Mouse (Mus musculus) cerebellum, postnatal 36 days (tissue): ENCODE results near the gene Nt5dc2.

Experiments
- DNase-seq, 2 experiments: peaks; one replicate each; pipeline ENCODE4 v3.0.0; 2021 to 2022; ENCODE audit warnings: mixed read lengths in 2 of 2

Nt5dc2 gene

DNA sequence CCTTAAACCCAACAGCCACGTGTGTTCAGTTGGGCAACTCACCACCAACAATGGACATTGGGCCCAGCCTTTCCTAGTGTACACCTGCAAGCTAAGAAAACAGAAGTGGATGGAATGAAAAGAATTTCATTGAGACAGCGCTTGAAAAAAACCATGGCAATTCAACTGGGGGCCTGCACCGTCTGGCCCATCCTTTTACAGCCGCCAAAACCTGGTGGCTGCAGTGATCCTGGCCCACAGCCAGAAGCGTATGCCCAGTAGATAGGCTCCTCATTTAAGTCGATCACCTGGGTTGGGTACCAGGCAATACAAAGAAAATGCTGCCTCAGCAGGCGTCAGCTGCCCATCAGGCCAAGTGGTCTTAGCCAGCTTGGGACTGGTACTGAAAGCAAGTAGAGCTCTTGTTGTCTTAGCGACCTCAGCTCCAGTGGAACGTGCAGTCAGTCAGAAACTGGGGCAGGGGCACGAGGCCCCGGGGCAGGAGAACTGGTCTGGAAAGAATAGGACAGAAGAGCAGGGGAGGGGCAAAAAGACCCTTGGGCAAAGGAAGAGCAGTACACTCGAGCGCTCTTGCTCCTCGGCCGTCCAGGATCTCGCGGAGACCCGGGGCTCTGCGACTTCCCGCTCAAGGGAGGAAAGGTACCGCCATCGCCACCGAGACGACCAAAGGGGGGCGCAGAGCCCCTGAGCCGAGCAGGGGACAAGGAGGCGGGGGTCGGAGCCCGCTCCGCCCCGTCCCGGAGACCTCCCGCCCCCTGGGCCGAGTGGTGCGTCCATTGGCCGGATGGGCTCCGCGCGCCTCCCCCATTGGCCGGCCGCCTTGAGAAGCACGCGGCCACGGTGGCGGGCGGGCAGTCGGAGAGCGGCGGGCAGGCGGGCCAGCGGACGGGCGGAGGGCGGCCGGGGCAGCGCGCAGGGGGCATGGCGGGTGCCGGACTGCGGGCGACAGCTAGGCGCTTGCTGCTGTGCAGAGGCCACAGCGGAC lies at the start of gene Nt5dc2:
Nt5dc2 (plus strand) TSS at position 818 of the 985 bp plus-strand sequence.
- DNase-seq, result peak; percentile 53 to 71

DNA sequence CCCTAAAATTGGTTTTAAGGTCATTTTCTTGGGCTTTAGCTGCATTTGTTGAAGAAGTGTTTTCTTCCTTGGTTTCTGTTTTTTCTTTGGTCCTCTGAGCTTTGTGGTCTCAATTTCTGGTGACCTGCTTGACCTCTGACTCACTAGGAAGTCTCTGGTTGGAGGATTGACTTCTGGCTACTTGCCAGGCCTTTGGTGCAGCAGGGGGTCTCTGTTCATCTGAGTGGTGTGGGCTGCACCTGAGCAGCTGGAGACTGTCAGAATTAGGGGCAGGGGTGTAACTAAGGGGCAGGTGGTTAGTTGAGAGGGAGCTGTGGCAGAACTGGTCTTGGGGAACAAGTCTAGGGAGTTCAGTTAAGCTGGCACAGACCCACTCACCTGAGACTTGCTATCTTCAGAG lies 49.7 kb upstream of the Nt5dc2 start:
- DNase-seq, result no peak

DNA sequence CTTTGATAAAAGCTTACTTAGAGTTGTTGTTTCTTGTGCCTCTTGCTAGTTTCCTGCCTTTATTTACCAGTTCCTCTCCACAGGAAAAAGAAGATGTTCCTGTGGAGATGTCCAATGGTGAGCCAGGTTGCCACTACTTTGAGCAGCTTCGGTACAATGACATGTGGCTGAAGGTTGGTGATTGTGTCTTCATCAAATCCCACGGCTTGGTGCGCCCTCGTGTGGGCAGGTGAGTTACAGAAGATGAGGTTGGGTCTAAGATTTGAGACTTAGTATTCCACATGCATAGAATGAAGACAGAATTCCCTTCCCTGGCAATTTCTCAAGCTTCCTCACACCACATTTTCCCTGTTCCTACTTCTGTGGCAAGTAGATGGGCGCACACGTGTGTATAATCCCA lies 43.4 kb upstream of the Nt5dc2 start:
- no peak for DNase-seq

DNA sequence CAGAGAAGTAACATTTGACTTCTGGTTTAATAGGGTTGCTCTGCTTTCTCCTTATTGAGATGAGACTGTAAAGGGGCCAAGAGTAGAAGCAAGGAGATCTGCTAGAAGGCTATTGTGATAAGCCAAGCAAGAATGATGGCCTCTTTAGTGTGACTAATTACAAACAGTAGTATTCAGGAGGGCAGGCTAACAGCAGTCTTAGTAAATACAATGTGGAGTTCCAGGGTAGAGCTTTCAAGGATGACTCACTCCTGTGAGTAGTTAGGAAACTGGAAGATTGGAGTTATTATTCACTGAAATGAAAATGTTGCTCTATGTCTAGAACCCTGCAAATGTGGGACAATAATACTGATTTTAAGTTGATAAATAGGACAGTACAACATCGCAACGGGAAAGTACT lies 42.3 kb upstream of the Nt5dc2 start:
- DNase-seq, result no peak

DNA sequence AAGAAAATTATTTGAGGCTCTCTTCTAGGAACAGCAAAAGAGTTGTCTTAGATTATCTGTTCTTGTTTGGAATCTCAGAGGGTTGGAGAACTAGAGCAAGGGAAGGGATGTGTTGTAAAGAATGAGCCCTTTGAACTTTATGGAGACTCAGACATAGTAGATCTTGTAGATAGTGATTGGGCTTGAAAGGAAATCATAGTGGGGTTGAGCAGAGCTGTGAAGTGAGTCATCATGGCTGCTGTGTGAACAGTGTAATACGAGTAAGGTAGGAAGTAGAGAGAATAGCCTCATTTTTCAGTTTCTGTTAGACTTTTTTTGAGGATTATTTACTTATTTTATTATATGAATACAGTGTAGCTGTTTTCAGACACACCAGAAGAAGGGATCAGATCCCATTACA lies 40.9 kb upstream of the Nt5dc2 start:
- DNase-seq, result no peak

DNA sequence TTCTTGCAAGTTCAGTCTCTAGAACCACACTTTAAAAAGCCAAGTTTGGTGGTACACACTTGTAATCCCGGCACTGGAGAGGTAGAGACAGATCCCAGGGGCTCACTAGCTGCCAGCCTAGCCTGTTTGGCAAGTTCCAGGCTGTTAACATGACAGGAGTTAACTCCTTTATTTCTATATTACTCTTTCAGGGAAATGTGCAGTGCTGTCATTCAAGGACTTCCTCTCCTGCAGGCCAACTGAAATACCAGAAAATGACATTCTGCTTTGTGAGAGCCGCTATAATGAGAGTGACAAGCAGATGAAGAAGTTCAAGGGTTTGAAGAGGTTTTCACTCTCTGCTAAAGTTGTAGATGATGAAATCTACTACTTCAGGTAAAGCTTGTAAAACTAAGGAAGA lies 25.7 kb upstream of the Nt5dc2 start:
- no peak for DNase-seq

DNA sequence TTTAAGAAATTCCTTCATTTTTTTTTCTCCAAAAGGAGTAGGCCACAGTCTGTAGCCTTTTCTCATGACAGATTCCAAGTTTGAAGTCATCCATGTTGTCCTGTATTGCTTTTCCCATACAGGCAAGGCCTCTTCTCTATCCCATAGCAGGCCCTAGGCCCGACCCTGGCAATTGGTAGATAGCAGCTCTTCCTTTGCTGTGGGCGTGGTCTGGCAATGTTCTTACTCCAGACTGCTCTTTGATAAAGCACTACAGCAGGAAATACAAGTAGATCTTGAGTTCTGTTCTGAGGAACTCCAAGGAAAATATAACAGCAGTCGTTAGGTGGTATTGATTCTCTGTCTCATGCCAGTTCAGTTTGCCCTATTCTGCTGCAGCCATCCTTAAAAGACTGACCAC lies 20.2 kb upstream of the Nt5dc2 start:
- no peak for DNase-seq

DNA sequence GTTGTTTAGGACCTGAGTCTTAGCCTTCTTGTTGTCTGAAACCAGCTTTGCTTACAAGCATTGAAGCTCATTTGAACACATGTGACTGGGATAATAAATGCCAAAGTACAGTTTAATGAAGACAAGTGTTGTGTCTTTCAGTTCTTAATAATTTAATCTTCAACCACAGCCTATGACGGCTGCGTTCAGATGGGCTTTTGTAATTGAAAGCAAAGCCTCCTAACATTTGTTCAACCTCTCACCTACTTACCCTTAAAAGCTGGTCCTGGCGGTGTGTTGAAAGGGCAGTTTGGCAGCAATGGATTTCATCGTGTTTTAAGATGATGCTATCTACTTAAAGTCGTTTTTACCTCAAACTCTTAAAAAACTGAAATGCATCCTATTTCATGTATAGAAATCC lies 18.7 kb upstream of the Nt5dc2 start:
- DNase-seq, result no peak

DNA sequence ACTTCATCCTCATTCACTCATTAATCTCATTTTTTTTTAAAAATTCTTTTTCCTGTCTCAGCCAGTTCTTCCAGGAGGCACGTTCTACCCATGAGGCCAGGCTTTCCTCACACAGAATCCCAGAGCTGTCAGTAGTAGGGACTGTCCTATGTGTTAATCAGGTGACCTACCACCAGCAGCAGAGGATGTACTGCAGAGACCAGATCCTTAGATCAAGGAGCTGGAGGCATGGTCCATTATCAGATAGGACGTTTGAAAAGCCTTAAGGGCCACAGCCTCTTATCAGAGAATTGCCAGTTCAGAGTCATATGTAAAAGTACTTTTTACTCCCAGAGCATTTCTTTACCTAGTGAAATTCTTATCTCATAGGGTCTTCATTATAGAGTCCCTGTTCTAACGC lies 16.8 kb upstream of the Nt5dc2 start:
- DNase-seq, result no peak

DNA sequence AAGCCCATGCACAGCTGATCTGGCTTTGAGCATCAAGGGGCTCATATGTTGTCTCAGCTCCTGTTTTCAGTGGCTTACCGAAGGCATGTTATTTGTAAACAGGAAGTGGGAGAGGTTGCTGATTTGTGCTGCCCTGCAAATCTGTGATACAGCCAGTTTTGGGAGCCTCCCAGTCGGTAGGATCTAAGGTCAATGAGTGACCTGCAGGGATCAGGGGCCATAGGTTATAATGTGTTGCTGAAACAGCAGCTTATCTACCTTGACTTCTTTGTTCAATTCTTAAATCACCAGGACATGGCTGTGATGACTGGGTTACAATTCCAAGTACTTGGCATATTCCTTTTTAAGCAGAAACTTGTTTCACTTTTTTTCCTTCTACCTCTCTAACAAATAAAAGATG lies 15.3 kb upstream of the Nt5dc2 start:
- no peak for DNase-seq

DNA sequence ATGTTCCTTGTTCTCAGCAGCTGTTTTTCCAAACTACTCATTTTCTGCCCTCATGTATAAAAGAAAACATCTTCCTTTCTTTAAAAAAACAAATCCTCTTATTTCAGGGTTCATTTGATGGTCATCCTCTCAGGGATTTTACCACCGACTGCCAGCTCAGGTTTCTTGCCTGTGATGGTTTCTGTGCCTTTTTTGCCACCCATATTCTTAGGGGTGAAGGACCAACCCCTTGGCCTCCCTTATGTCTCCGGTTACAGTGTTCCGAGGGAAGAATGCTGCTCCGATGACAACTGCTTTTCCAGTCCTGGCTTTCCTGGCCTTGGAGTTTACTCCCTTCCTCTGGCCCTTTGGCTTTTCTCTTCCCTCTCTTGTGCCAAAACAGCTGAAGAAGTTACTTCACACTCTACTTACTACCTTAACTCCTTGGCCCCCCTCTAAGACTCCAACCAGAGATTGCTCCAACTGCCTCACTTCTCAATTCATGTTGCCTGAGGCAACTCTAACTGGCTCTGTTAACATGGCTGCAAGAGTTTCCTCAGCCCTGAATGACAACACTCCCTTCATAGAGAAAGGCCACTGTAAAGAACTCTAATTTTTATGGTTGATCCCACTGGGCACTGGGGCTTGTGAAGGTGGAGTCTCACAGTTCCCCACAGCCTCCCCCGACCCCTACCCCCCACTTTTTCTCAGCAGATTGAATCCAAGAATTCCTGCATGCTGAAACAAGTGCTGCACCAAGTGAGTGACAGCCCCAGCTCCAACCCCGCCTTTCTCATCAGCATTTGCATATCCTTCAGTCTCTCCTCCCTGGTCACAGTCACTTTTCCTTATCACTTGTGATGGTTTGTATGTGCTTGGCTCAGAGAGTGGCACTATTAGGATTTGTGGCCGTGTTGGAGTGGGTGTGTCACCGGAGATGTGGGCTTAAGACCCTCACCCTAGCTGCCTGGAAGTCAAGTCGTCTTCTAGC lies 5.5 kb upstream of the Nt5dc2 start:
- no peak for DNase-seq

DNA sequence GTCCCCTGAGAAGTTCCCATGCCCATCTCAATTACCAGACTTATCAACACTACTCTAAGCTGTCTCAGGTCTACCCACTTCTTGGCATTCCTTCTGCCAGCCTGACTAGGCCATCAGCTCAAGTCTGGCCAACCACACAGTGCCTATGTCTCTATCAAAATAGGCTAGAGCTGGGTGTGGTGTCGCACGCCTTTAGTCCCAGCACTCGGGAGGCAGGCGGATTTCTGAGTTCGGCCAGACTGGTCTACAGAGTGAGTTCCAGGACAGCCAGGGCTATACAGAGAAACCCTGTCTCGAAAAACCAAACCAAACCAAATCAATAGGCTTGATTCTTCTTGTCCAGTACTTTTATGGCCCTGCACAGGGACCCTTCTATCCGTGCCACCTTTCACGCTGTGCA lies 4.0 kb upstream of the Nt5dc2 start:
- no peak for DNase-seq

DNA sequence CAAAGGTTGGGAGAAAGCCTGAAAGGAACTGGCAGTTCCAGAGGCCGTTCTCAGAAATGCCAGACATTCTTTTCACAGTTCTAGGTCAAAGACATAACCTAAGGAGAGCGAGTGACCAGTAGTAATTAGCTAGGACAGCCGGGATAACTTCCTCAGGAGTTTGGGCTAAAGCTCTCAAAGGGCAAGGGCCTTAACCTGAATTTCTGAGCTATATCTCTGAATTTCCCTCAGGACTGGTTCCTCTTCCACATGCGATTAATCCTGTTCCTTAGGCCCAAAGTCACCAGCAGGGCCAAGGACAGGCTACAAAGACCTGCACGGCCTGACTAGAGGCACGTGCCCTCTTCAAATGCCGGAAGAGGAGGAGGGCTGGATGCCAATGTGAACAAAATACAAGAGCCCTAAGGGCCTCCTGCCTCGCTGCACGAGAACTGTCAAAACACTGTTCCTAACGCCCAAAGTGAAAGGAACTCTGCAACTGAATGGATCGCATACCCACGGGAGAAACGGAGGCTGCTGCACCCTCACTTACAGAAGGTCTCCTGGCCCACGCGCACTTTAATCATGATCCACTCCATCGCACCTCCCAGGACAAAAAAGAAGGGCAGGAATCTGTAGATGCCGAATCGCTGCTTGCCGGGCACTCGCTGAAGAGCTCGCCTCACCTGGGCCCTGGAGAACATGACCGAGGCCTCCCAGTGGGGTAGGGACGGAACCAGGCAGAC lies 2.6 kb upstream of the Nt5dc2 start:
- no peak for DNase-seq

DNA sequence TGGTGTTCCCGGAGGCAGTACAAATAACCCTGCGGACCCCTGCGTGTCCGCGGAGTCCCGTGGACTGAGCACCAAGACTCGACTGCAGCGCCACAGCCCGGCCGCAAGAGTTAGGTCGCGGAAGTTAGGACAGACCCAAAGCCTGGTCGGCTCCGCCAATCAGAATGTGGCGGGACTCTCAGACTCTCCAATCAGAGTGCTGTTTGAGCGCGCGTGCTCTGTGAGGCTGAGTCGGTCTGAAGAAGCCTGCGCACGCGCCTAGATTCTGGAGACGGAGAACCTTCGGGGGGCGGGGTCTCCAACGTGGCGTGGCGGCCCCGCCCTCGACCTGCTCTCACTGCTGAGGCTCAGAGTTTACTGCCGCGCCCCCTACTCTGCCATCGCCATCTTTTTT lies 2.0 kb upstream of the Nt5dc2 start, which contains the start of gene Smim4:
Smim4 (minus strand) TSS at position 131 of the 394 bp plus-strand sequence.
- DNase-seq, result peak; percentile 95

DNA sequence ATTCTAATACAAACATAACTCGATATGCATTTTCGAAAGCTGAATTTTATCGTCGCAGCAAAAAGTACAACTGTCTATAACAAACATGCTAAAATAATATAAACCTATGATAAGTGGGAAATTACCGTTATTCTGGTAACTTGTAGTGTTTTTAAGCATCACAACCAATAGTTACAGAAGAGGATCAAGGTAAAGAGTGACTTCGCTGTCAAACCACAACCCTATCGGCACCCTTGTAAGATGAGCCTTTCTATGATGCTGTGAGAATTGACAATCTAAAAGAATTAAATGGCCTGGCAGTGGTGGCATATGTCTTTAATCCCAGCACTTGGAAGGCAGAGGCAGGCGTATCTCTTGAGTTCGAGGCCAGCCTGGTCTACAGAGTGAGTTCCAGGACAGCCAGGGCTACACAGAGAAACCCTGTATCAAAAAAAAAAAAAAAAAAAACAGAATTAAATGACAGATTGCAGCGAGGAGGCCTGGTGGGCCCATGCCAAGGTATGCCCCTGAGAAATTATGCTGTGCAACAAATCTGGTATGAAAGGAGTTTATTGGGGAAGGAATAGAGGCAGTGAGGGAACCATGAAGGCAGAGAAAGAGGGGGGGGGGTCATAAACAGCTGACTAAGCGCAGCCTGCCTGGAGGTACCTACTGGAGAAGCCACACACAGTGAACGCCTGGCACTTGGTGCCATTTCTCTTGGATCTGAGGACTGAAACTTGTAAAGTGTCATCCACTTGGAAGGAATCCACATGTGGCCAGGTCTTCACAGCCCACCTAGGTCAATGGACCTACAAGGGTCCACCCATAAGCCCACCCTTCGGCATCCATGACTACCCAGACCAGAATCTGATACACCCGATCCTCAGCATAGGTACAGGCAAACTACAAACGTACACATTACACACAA lies 1.3 kb upstream of the Nt5dc2 start:
- DNase-seq, result no peak

DNA sequence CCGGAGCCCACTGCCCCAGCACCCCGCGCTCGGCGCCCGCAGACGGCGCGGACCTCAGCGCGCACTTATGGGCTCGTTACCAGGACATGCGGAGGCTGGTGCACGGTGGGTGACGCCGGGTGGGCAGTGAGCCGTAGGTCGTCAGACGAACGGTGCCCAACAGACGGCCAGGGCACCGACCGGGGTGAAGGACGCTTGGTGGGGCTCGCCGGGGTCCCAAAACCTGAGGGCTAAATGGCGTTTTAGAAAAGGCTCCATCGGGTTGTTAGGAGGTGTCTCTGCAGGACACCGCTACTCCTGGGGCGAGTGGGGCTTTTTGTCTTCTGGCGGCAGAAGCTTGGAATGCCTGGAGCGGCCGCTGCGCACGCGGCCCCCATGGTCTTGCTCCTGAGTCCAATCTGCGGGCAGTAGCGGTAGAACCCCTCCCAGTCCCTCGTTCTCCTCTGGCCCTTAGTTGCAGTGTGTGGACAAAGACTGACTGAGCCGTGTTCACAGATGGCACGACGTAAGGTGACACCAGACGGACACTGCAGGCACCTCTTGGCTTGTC lies 494 bp downstream of the Nt5dc2 start:
- DNase-seq, result no peak

DNA sequence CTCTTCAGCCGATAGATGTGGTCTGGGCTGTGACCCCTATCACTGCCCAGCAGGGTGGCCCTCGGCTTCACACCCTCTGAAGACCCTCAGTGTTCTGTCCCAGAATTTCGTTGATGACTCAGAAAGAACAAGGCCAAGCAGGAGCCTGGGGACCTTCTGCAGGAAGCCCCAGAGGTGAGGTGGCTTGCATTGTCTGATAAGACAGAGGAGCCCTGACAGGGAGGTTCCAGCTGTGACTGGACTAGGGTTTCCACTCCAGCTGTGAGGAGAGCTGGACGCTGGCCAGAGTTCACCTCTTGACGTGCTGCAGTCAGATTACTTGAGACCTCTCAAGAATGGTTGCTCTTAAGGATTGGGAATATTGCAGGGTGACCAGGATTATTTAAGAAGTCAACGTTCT lies 1.2 kb downstream of the Nt5dc2 start:
- no peak for DNase-seq

DNA sequence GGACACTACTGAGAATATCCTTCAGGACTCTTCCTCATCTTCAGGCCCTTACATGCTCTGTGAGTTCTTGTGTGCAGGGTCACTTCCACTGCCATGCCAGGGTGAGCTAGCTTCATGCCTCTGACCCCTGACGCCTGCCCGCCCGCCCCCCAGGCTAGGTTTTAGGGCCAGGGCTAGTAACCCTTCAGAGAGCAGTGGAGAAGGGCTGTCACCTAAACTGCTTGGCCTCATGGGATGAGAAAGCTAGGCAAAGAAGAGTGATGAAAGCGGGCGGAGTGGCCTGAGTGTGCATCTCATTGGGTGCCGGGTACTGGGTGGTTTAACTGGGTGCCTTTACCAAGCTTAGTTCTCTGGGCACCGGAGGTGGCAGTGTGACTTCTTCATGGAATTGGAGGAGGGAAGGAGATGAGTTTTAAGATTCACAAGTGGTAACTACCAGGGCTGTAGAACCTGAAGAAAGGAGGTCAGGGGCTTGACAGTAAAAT lies 1.7 kb downstream of the Nt5dc2 start:
- DNase-seq, result no peak

DNA sequence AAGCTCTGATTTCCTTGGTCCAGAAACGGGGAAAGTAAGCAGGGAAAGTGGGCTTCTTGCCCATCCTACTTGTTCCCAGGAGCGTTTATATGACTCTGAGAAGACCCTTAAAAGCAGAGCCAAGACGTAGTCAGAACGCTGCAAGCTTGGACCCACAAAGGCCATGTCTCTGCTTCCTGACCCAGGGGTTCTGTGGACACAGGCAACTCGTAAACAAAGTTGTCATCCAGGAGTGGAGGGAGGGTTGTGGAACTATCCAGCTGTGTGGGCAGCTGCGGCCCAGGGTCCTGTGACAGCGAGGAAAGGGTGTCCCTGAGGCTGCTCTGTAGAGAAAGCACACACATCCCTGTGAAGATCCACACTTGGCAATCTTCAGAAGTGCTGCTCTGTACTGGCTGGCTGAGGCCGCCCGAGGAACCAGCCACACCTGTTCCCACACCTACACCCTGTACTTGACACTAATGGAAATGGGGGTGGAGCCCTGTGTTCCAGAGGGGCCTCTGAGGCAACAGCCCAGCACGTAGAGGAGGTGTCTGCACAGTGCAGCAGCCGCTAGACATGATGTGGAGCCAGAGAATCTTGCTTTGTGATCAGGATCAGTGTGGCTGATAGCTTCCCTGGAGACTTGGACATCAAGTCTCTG lies 2.3 kb downstream of the Nt5dc2 start:
- DNase-seq, result no peak
